Mouse (Mus musculus) midbrain, embryonic 10.5 days (tissue): ENCODE data around the gene Icam5. TPM values are rescaled to one million over a fixed set of nuclear protein-coding genes. Genes with fewer than 3 reads are reported as not detected.
A peak's percentile ranks its signal among the peaks of the same experiment; 100 is the strongest.

Experiments used
- DNase-seq: peaks from one replicate; pipeline ENCODE4 v3.0.0-alpha.2; 2017; ENCODE audit warnings: low spot score
- H3K27ac ChIP-seq: fragments of 300-500 bp; sonication (generic); replicated peaks from 2 replicates; pipeline ENCODE4 v1.5.1; 2016; ENCODE audit warnings: mild to moderate bottlenecking
- H3K27me3 ChIP-seq: fragments of 300-500 bp; sonication (generic); 2 replicates; pipeline ENCODE4 v1.6.1; 2016; ENCODE audit warnings: low read depth, mild to moderate bottlenecking; ENCODE audit not compliant: poor library complexity, severe bottlenecking
- H3K36me3 ChIP-seq: fragments of 300-500 bp; sonication (generic); 2 replicates; pipeline ENCODE4 v1.6.1; 2016; ENCODE audit warnings: mild to moderate bottlenecking, moderate library complexity
- H3K4me1 ChIP-seq: fragments of 300-500 bp; sonication (generic); 2 replicates; pipeline ENCODE4 v1.6.1; 2016
- H3K4me3 ChIP-seq: fragments of 300-500 bp; sonication (generic); 2 replicates; pipeline ENCODE4 v1.5.1; 2016; ENCODE audit warnings: mild to moderate bottlenecking, moderate library complexity
- H3K9me3 ChIP-seq: fragments of 300-500 bp; sonication (generic); replicated peaks from 2 replicates; pipeline ENCODE4 v1.6.1; 2016; ENCODE audit warnings: mild to moderate bottlenecking
- WGBS: fragments of 180-500 bp; shearing (Covaris S2); methylation state at CpG from one replicate; pipeline ENCODE4 v1.1.7; 2016; 5-methylcytosine and 5-hydroxymethylcytosine counted together
- microRNA counts: library from miRNA; unstranded; fragments of <30 nt; microRNA quantifications from one replicate; lab custom pipeline; 2017
- microRNA-seq: library from miRNA; unstranded; fragments of <30 nt; microRNA quantifications from one replicate; pipeline ENCODE4, GENCODE M21; 2017
- polyA plus RNA-seq: library from polyadenylated mRNA; unstranded; fragments of >200 nt; fragmentation: Nextera tagmentation; extraction: Ambion mirVana; gene quantifications from 2 replicates; pipeline ENCODE4 v1.2.1, GENCODE M21; 2016

The Icam5 gene
- polyA plus RNA-seq, 1 experiment from 2014 or later, result not detected

GRCm38 (mm10) chr9:21051578-21051977, 19.7 kb downstream of the Icam5 start:
- 72% methylated on average over 10 of the region's 10 CpGs for WGBS
- Histone ChIP-seq H3K4me1 (no peaks in the 10 kb centered on the region), H3K4me3 (no peak overlapping the region)

GRCm38 (mm10) chr9:21062928-21063327, 31.1 kb downstream of the Icam5 start:
- Histone ChIP-seq H3K9me3 (no peaks in the 10 kb centered on the region), H3K4me1 (peaks cover 4% of the 10 kb centered on the region; the same call in 1 of the 2 replicates), H3K36me3 (peaks cover 52% of the 10 kb centered on the region), H3K4me3 (no peak overlapping the region), H3K27ac (no peak overlapping the region), H3K27me3 (no peaks in the 10 kb centered on the region)
- no peak for DNase-seq
- 95% methylated on average over 2 of the region's 2 CpGs for WGBS

More at GRCm38 (mm10) chr9:21051578-21051977, 19.7 kb downstream of the Icam5 start:
- DNase-seq, result no peak
- Histone ChIP-seq H3K27ac (no peak overlapping the region), H3K9me3 (no peaks in the 10 kb centered on the region), H3K27me3 (peaks cover 18% of the 10 kb centered on the region; the same call in 1 of the 2 replicates), H3K36me3 (no peaks in the 10 kb centered on the region)

GRCm38 (mm10) chr9:21067006-21067684, 35.3 kb downstream of the Icam5 start, which contains the start of gene Zglp1:
TSS of gene Zglp1 (minus strand) at chr9:21067093.
- 83% methylated on average over 27 of the region's 27 CpGs for WGBS
- H3K4me1 ChIP-seq, result peaks cover 11% of the 10 kb centered on the region
- no peak for DNase-seq

GRCm38 (mm10) chr9:21072641-21073040, 40.8 kb downstream of the Icam5 start:
- 17% methylated on average over 4 of the region's 4 CpGs for WGBS
- no peaks in the 10 kb centered on the region for H3K9me3 ChIP-seq
- peak overlapping the region; percentile 80 for H3K27ac ChIP-seq
- peaks cover 23% of the 10 kb centered on the region for H3K4me1 ChIP-seq
- DNase-seq, result peak; percentile 15
- no peaks in the 10 kb centered on the region for H3K27me3 ChIP-seq
- H3K4me3 ChIP-seq, result peak overlapping the region; percentile 69
- peaks cover 74% of the 10 kb centered on the region for H3K36me3 ChIP-seq

More at GRCm38 (mm10) chr9:21067006-21067684, 35.3 kb downstream of the Icam5 start, which contains the start of gene Zglp1:
- peaks cover 81% of the 10 kb centered on the region for H3K36me3 ChIP-seq
- no peaks in the 10 kb centered on the region for H3K9me3 ChIP-seq
- H3K27ac ChIP-seq, result no peak within 1 kb of the TSS
- H3K27me3 ChIP-seq, result no peaks in the 10 kb centered on the region
- H3K4me3 ChIP-seq, result no peak within 1 kb of the TSS

- Histone ChIP-seq H3K4me3 (peak within 1 kb of the TSS; percentile 69), H3K36me3 (peaks cover 74% of the 10 kb centered on the region), H3K9me3 (no peaks in the 10 kb centered on the region), H3K27ac (peak within 1 kb of the TSS; percentile 80), H3K27me3 (no peaks in the 10 kb centered on the region), H3K4me1 (peaks cover 23% of the 10 kb centered on the region)
- 3% methylated on average over 58 of the region's 58 CpGs for WGBS
- DNase-seq, result peak; percentile 90
These were observed 41.4 kb downstream of the Icam5 start, which contains the start of the genes Gm49373 and Fdx1l for GRCm38 (mm10) chr9:21073044-21073840. TSS of gene Gm49373 (minus strand) at chr9:21073096. TSS of gene Fdx1l (minus strand) at chr9:21073614.

GRCm38 (mm10) chr9:21074173-21074572, 42.3 kb downstream of the Icam5 start:
- Histone ChIP-seq H3K4me3 (peak overlapping the region; percentile 69; the same call in 1 of the 2 replicates), H3K4me1 (peaks cover 23% of the 10 kb centered on the region), H3K9me3 (no peaks in the 10 kb centered on the region), H3K27ac (no peak overlapping the region), H3K36me3 (peaks cover 80% of the 10 kb centered on the region), H3K27me3 (no peaks in the 10 kb centered on the region)
- no peak for DNase-seq
- 94% methylated on average over 1 of the region's 1 CpGs for WGBS

- Histone ChIP-seq H3K36me3 (peaks cover 80% of the 10 kb centered on the region), H3K4me3 (no peak overlapping the region), H3K4me1 (peaks cover 23% of the 10 kb centered on the region), H3K27me3 (no peaks in the 10 kb centered on the region), H3K27ac (no peak overlapping the region), H3K9me3 (no peaks in the 10 kb centered on the region)
- WGBS, result 91% methylated on average over 3 of the region's 3 CpGs
- no peak for DNase-seq
These were observed 43.8 kb downstream of the Icam5 start for GRCm38 (mm10) chr9:21075625-21076024.

- Histone ChIP-seq H3K27ac (no peak overlapping the region), H3K4me1 (no peaks in the 10 kb centered on the region), H3K4me3 (no peak overlapping the region), H3K36me3 (peaks cover 99% of the 10 kb centered on the region), H3K27me3 (no peaks in the 10 kb centered on the region), H3K9me3 (no peaks in the 10 kb centered on the region)
- DNase-seq, result no peak
- 93% methylated on average over 9 of the region's 9 CpGs for WGBS
These were observed 49.3 kb downstream of the Icam5 start for GRCm38 (mm10) chr9:21081127-21081526.

GRCm38 (mm10) chr9:21083324-21083723, 51.5 kb downstream of the Icam5 start:
- Histone ChIP-seq H3K9me3 (no peaks in the 10 kb centered on the region), H3K4me1 (no peaks in the 10 kb centered on the region), H3K36me3 (peaks cover 99% of the 10 kb centered on the region), H3K27me3 (no peaks in the 10 kb centered on the region), H3K27ac (no peak overlapping the region), H3K4me3 (no peak overlapping the region)
- WGBS, result 91% methylated on average over 3 of the region's 3 CpGs
- no peak for DNase-seq

MicroRNAs encoded within 50 kb of the gene (microRNA counts, 519-probe panel; counts per million panel counts)
- microRNA mmu-miR-1900 (lab: Ali Mortazavi, UCI), result 5,484 counts per million, percentile 38 among the panel's probes with 10 or more counts

Small RNAs within 50 kb of the gene (microRNA-seq; reads per million reads assigned to microRNA genes)
- gene Mir1900, result not detected
- 1.5 reads per million for gene Mir7082

Other genes with a start within 250 kb of the Icam5 start
- gene Col5a3, start 217.0 kb upstream of the Icam5 start, polyA plus RNA-seq, result 0.60 TPM in 2 replicates
- gene Rdh8, start 213.6 kb upstream of the Icam5 start, polyA plus RNA-seq, result not detected in 2 replicates
- 0.69 and 0.87 TPM in 2 replicates for gene A230050P20Rik, start 163.4 kb upstream of the Icam5 start, polyA plus RNA-seq
- gene Angptl6, start 152.3 kb upstream of the Icam5 start, polyA plus RNA-seq, result 5.5 and 5.9 TPM in 2 replicates
- gene Ppan, start 143.9 kb upstream of the Icam5 start, polyA plus RNA-seq, result 78.4 and 97.2 TPM in 2 replicates
- gene Eif3g, start 133.4 kb upstream of the Icam5 start, polyA plus RNA-seq, result 398 and 429 TPM in 2 replicates
- gene Dnmt1, start 72.2 kb upstream of the Icam5 start, polyA plus RNA-seq, result 141 and 145 TPM in 2 replicates
- 19.1 and 22.1 TPM in 2 replicates for gene S1pr2, start 55.3 kb upstream of the Icam5 start, polyA plus RNA-seq
- gene Mrpl4, start 29.3 kb upstream of the Icam5 start, polyA plus RNA-seq, result 141 and 143 TPM in 2 replicates
- 4.5 and 4.9 TPM in 2 replicates for gene Icam1, start 16.1 kb upstream of the Icam5 start, polyA plus RNA-seq
- gene Icam4, start 2.7 kb upstream of the Icam5 start, polyA plus RNA-seq, result 5.6 and 5.9 TPM in 2 replicates
- gene Zglp1, start 35.0 kb downstream of the Icam5 start, polyA plus RNA-seq, result 0.91 and 1.2 TPM in 2 replicates
- gene Gm49373, start 41.0 kb downstream of the Icam5 start, polyA plus RNA-seq, result 1.0 and 1.3 TPM in 2 replicates
- 57.1 and 66.7 TPM in 2 replicates for gene Fdx1l, start 41.5 kb downstream of the Icam5 start, polyA plus RNA-seq
- 3.4 and 3.9 TPM in 2 replicates for gene Gm38431, start 59.9 kb downstream of the Icam5 start, polyA plus RNA-seq
- gene Raver1, start 59.9 kb downstream of the Icam5 start, polyA plus RNA-seq, result 95.4 and 102 TPM in 2 replicates
- gene Tyk2, start 99.2 kb downstream of the Icam5 start, polyA plus RNA-seq, result 13.6 and 14.8 TPM in 2 replicates
- 351 and 367 TPM in 2 replicates for gene Cdc37, start 117.9 kb downstream of the Icam5 start, polyA plus RNA-seq
- 3.8 and 5.0 TPM in 2 replicates for gene Pde4a, start 133.6 kb downstream of the Icam5 start, polyA plus RNA-seq
- 47.1 and 50.8 TPM in 2 replicates for gene Keap1, start 207.3 kb downstream of the Icam5 start, polyA plus RNA-seq
- 0.10 and 0.11 TPM in 2 replicates for gene S1pr5, start 216.4 kb downstream of the Icam5 start, polyA plus RNA-seq
- gene Atg4d, start 233.2 kb downstream of the Icam5 start, polyA plus RNA-seq, result 48.6 and 49.9 TPM in 2 replicates